Mouse (Mus musculus): Measurements from ENCODE around the gene Ddr2.

- TF ChIP-seq MAX (IDR thresholded peaks at IDR 0.05) (no peak), CTCF (IDR thresholded peaks at IDR 0.05; ENCODE audit: control insufficient read depth, insufficient read depth, insufficient read length) (no peak), MYOD1 (IDR thresholded peaks at IDR 0.05; ENCODE audit: control insufficient read depth, insufficient read length, low read depth) (no peak), USF1 (IDR thresholded peaks at IDR 0.05; ENCODE audit: low read depth) (no peak)
Measured at GRCm38 (mm10) chr1:170056921-170057320, 53.6 kb downstream of the Ddr2 start.
